Mouse (Mus musculus) thymus, postnatal 25 days (tissue): ENCODE results near the gene Ppm1d.

Experiments
- DNase-seq: peaks from one replicate; pipeline ENCODE4 v3.0.0; 2022

The Ppm1d gene

GRCm38 (mm10) chr11:85310713-85311574 lies at the start of gene Ppm1d:
Ppm1d (plus strand) TSS chr11:85311244.
- DNase-seq: peak; percentile 97

GRCm38 (mm10) chr11:85264635-85265034 lies 46.4 kb upstream of the Ppm1d start:
- DNase-seq: no peak

- no peak for DNase-seq
These were observed 43.7 kb upstream of the Ppm1d start for GRCm38 (mm10) chr11:85267393-85267792.

GRCm38 (mm10) chr11:85270631-85271030 lies 40.4 kb upstream of the Ppm1d start:
- peak; percentile 68 for DNase-seq

GRCm38 (mm10) chr11:85273299-85273698 lies 37.7 kb upstream of the Ppm1d start:
- DNase-seq: peak; percentile 21

- DNase-seq: no peak
These were observed 35.9 kb upstream of the Ppm1d start for GRCm38 (mm10) chr11:85275151-85275550.

- DNase-seq: no peak
These were observed 33.4 kb upstream of the Ppm1d start for GRCm38 (mm10) chr11:85277609-85278008.

GRCm38 (mm10) chr11:85278175-85278574 lies 32.9 kb upstream of the Ppm1d start:
- no peak for DNase-seq

GRCm38 (mm10) chr11:85281219-85281878 lies 29.7 kb upstream of the Ppm1d start:
- DNase-seq: no peak

- no peak for DNase-seq
These were observed 13.1 kb upstream of the Ppm1d start for GRCm38 (mm10) chr11:85297953-85298352.

GRCm38 (mm10) chr11:85299880-85300279 lies 11.2 kb upstream of the Ppm1d start:
- no peak for DNase-seq

- DNase-seq: no peak
These were observed 9.9 kb upstream of the Ppm1d start for GRCm38 (mm10) chr11:85301161-85301560.

- DNase-seq: no peak
These were observed 9.2 kb upstream of the Ppm1d start for GRCm38 (mm10) chr11:85301836-85302235.

GRCm38 (mm10) chr11:85306577-85307260 lies 4.3 kb upstream of the Ppm1d start:
- DNase-seq: no peak

- no peak for DNase-seq
These were observed 2.2 kb upstream of the Ppm1d start for GRCm38 (mm10) chr11:85308799-85309198.

- no peak for DNase-seq
These were observed 684 bp upstream of the Ppm1d start for GRCm38 (mm10) chr11:85310407-85310712.

GRCm38 (mm10) chr11:85311645-85312490 lies 824 bp downstream of the Ppm1d start:
- peak; percentile 68 for DNase-seq

- no peak for DNase-seq
These were observed 1.8 kb downstream of the Ppm1d start for GRCm38 (mm10) chr11:85312818-85313217.

GRCm38 (mm10) chr11:85313361-85313760 lies 2.3 kb downstream of the Ppm1d start:
- no peak for DNase-seq

- peak; percentile 11 for DNase-seq
These were observed 12.7 kb downstream of the Ppm1d start for GRCm38 (mm10) chr11:85323567-85324330.

GRCm38 (mm10) chr11:85328717-85329116 lies 17.7 kb downstream of the Ppm1d start:
- no peak for DNase-seq
